Mouse (Mus musculus) layer of hippocampus, adult 2 months (tissue): Measurements from ENCODE around the gene Sp6. TPM values are rescaled to one million over a fixed set of nuclear protein-coding genes. Genes with fewer than 3 reads are reported as not detected.

Source experiments
- DNase-seq, 2 experiments: peaks; one replicate each; pipeline ENCODE4 v3.0.0; 2022; ENCODE audit warnings: low spot score in 2 of 2
- H3K27ac ChIP-seq: fragments of 200-600 bp; 2 replicates; pipeline ENCODE4 v1.8.1; 2022
- H3K4me3 ChIP-seq: fragments of 200-600 bp; 2 replicates; pipeline ENCODE4 v1.8.1; 2022; ENCODE audit warnings: mild to moderate bottlenecking
- CTCF ChIP-seq: fragments of 200-600 bp; conservative IDR thresholded peaks from 2 replicates; pipeline ENCODE4 v1.8.1; 2022; ENCODE audit warnings: antibody characterized with exemption, mild to moderate bottlenecking, moderate library complexity
- total RNA-seq, 2 experiments: library from RNA; stranded (reverse); gene quantifications; 2 replicates each; pipeline ENCODE4 v1.2.3; 2021

Gene Sp6
- total RNA-seq, 2 experiments from 2014 or later, result 0.79 to 1.2 TPM

- no peak for TF ChIP-seq CTCF
- DNase-seq, result peak in 1 of 2 experiments; percentile 13
- Histone ChIP-seq H3K27ac (no peak overlapping the region), H3K4me3 (peak overlapping the region; percentile 30; the same call in 1 of the 2 replicates)
Measured at GRCm38 (mm10) chr11:96987873-96988655, 25.1 kb upstream of the Sp6 start.

- Histone ChIP-seq H3K27ac (no peak overlapping the region), H3K4me3 (no peak overlapping the region)
- DNase-seq, result no peak
- TF ChIP-seq CTCF, result no peak
Measured at GRCm38 (mm10) chr11:96991501-96991900, 21.7 kb upstream of the Sp6 start.

GRCm38 (mm10) chr11:96992722-96993311, 20.4 kb upstream of the Sp6 start:
- no peak for TF ChIP-seq CTCF
- DNase-seq, result peak in 1 of 2 experiments; percentile 7
- no peak overlapping the region for H3K4me3 ChIP-seq
- H3K27ac ChIP-seq, result no peak overlapping the region

- H3K27ac ChIP-seq, result no peak overlapping the region
- no peak overlapping the region for H3K4me3 ChIP-seq
- no peak for TF ChIP-seq CTCF
- DNase-seq, result no peak
Measured at GRCm38 (mm10) chr11:96995031-96995430, 18.2 kb upstream of the Sp6 start.

- no peak for TF ChIP-seq CTCF
- DNase-seq, result no peak
- no peak overlapping the region for H3K27ac ChIP-seq
- no peak overlapping the region for H3K4me3 ChIP-seq
Measured at GRCm38 (mm10) chr11:96995836-96996772, 17.1 kb upstream of the Sp6 start.

DNA sequence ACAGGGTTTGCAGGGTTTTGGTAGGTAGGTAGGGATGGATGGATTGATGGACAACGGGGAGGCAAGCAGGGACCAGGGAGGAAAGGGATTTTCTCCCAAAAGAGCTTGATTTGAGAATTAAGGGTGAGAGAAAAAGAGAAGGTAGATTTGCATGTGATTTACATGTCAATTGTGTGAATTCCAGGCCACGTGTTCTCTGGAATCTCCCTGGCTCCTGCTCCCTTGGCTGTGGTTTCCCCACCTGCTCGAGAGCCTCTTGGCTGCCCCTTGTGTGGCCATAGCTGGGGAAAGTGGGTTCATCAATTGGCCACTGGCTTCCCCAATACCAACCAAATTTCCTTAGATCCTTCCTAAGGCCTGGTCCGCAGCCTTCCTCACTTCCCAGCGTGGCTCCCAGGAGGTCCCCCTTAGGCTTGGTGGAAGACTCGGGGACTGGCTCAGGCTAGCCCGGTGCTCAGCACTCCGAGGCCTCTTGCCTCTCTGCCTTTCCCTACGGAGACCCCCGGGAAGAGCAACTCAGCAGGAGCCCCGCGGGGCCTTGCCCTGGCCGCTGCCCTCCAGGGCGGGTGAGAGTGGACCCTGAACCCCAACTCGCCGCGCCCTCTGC, 16.3 kb upstream of the Sp6 start:
- no peak for DNase-seq
- H3K27ac ChIP-seq, result peak overlapping the region; percentile 73
- TF ChIP-seq CTCF, result no peak
- H3K4me3 ChIP-seq, result peak overlapping the region; percentile 50

- no peak for DNase-seq
- H3K4me3 ChIP-seq, result peak overlapping the region; percentile 50
- TF ChIP-seq CTCF, result no peak
- peak overlapping the region; percentile 73 for H3K27ac ChIP-seq
Measured at GRCm38 (mm10) chr11:96997380-96997956, 15.7 kb upstream of the Sp6 start.

DNA sequence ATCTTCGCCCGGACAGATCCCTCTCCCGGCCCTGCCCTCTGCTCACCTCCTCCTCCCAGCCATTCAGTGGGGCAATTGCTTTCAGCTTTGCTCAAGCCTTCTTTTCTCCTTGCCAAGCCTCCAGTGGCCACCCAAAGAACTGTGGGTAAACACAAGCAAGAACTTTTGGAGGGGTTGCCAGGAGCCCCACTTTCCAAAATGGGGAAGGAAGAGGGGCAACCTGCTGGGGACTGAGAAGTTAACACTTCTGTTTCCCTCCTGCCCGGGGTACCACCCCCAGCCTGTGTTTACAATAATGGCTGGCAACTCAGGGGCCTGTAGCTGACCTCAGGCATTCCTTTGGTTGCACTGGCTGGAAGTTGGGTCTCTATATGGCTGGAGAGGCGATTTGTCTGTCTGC, 10.0 kb upstream of the Sp6 start:
- Histone ChIP-seq H3K4me3 (no peak overlapping the region), H3K27ac (no peak overlapping the region)
- peak; percentile 19; the same call in 1 of the 2 replicates for TF ChIP-seq CTCF
- DNase-seq, result no peak

- Histone ChIP-seq H3K27ac (no peak overlapping the region), H3K4me3 (no peak overlapping the region)
- TF ChIP-seq CTCF, result no peak
- DNase-seq, result no peak
Measured at GRCm38 (mm10) chr11:97007093-97007794, 6.0 kb upstream of the Sp6 start.

GRCm38 (mm10) chr11:97009198-97009790, 3.9 kb upstream of the Sp6 start:
- DNase-seq, result no peak
- H3K27ac ChIP-seq, result no peak overlapping the region
- no peak overlapping the region for H3K4me3 ChIP-seq
- no peak for TF ChIP-seq CTCF
